Mouse (Mus musculus) thymus, adult 2 months (tissue): ENCODE data around the gene Ube2r2. TPM values are rescaled to one million over a fixed set of nuclear protein-coding genes. Genes with fewer than 3 reads are reported as not detected.
A peak's percentile ranks its signal among the peaks of the same experiment; 100 is the strongest.

Experiments
- DNase-seq: peaks from one replicate; pipeline ENCODE4 v3.0.0; 2021
- H3K27ac ChIP-seq: fragments of 200-500 bp; 2 replicates; pipeline ENCODE4 v1.5.1; 2012; ENCODE audit warnings: low read length, control low read depth; ENCODE audit not compliant: control insufficient read depth, insufficient read depth
- H3K27me3 ChIP-seq: fragments of 200-500 bp; 2 replicates; pipeline ENCODE4 v1.6.1; 2012; ENCODE audit warnings: mild to moderate bottlenecking, low read length, moderate library complexity, mixed read lengths; ENCODE audit not compliant: control insufficient read depth, insufficient read depth
- H3K36me3 ChIP-seq: fragments of 200-500 bp; 2 replicates; pipeline ENCODE4 v1.6.1; 2012; ENCODE audit warnings: mild to moderate bottlenecking, low read length, moderate library complexity; ENCODE audit not compliant: control insufficient read depth, insufficient read depth
- H3K4me1 ChIP-seq: fragments of 200-500 bp; replicated peaks from 2 replicates; pipeline ENCODE4 v1.6.1; 2012; ENCODE audit warnings: low read length; ENCODE audit not compliant: control insufficient read depth, insufficient read depth
- H3K4me3 ChIP-seq: fragments of 200-500 bp; 2 replicates; pipeline ENCODE4 v1.5.1; 2012; ENCODE audit warnings: mild to moderate bottlenecking, low read length, control low read depth, moderate library complexity; ENCODE audit not compliant: control insufficient read depth, insufficient read depth
- CTCF ChIP-seq: fragments of 200-500 bp; IDR thresholded peaks from 2 replicates; pipeline ENCODE4 v1.5.1; 2012; ENCODE audit warnings: mild to moderate bottlenecking, control low read depth, low read length, moderate library complexity, borderline replicate concordance; ENCODE audit not compliant: control insufficient read depth, poor library complexity, insufficient read depth; ENCODE audit errors: extremely low read depth
- POLR2A ChIP-seq: fragments of 200-500 bp; IDR thresholded peaks from 2 replicates; pipeline ENCODE4 v1.6.1; 2012; ENCODE audit warnings: mild to moderate bottlenecking, low read length, control low read depth, moderate library complexity; ENCODE audit not compliant: control insufficient read depth, poor library complexity, insufficient read depth; ENCODE audit errors: extremely low read depth
- WGBS: fragments of 180-500 bp; shearing (Covaris S2); methylation state at CpG from one replicate; pipeline ENCODE4 v1.1.7; 2018; 5-methylcytosine and 5-hydroxymethylcytosine counted together
- polyA plus RNA-seq: library from polyadenylated mRNA; depleted of rRNA; stranded (reverse); fragments of >200 nt; gene quantifications from 2 replicates; pipeline ENCODE4 v1.2.3, GENCODE M21; 2012

Ube2r2 gene
- polyA plus RNA-seq, 1 experiment, result 41.1 TPM

DNA sequence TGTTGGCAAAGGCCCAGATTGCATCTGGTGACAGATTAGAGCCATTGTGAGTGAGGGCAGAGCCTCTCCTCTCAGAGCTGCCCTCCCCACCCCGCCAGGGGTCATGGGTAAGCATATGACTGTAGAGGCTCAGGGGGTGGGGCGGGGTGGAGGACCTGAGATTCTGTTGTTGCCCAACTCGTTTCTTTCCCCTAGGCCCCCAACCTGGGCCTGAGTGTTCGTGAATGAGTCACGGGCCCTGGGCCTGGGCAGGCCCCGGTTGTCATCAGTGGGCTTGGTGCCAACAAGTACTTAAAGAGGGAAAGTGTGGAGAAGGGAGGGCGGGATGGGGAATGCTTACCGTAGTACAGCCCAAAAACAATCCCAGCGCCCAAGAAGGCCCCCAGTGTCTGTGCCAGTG is 41.2 kb upstream of the Ube2r2 start:
- no peak for DNase-seq
- H3K27ac ChIP-seq, result no peak overlapping the region
- H3K36me3 ChIP-seq, result no peaks in the 10 kb centered on the region
- no peak for TF ChIP-seq CTCF
- no peak for TF ChIP-seq POLR2A
- H3K27me3 ChIP-seq, result peaks cover 2% of the 10 kb centered on the region; the same call in 1 of the 2 replicates
- 90% methylated on average over 9 of the region's 9 CpGs for WGBS
- H3K4me3 ChIP-seq, result no peak overlapping the region
- peaks cover 17% of the 10 kb centered on the region for H3K4me1 ChIP-seq

DNA sequence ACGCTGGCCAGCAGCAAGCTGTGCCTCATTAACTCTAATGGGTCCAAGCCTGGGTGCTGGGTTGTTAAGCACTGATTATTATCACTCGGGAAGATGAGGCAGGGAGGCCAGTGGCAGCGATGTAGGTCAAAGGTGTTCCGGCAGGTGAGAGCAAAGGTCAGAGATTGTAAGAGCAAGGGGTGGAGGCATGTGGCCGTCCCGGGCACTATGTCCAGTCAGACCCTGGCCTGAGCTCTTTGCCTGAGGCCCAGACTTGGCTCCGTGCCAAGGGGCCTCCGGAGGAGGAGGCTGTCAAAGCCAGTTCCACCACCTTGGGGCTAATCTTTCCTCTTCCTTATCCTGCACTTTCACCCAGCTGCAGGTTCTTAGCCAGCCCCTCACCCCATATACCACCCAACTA is 39.4 kb upstream of the Ube2r2 start:
- Histone ChIP-seq H3K4me1 (peaks cover 17% of the 10 kb centered on the region), H3K27me3 (peaks cover 2% of the 10 kb centered on the region; the same call in 1 of the 2 replicates), H3K27ac (no peak overlapping the region), H3K36me3 (no peaks in the 10 kb centered on the region), H3K4me3 (no peak overlapping the region)
- DNase-seq, result no peak
- TF ChIP-seq CTCF (no peak), POLR2A (no peak)
- 83% methylated on average over 8 of the region's 8 CpGs for WGBS

DNA sequence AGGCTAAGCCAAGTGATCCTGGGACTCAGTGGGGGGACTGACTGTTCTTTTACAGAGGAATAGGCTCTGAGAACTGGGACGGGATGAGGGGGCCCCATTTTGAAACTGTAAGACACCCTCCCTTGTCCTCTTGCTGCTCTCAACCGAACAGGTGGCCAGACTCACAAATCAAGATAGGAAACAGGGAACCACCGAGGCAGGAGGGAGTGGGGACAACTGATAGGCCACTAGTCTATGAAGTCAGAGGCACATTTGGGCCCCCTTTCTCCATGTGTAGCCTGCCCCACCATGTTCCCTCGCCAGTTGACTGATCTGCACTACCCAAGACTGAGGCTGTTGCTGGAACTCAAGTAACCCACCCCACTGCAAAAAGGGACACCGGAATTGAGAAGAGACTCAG is 38.7 kb upstream of the Ube2r2 start:
- Histone ChIP-seq H3K4me3 (no peak overlapping the region), H3K27ac (no peak overlapping the region)
- 39% methylated on average over 5 of the region's 5 CpGs for WGBS

DNA sequence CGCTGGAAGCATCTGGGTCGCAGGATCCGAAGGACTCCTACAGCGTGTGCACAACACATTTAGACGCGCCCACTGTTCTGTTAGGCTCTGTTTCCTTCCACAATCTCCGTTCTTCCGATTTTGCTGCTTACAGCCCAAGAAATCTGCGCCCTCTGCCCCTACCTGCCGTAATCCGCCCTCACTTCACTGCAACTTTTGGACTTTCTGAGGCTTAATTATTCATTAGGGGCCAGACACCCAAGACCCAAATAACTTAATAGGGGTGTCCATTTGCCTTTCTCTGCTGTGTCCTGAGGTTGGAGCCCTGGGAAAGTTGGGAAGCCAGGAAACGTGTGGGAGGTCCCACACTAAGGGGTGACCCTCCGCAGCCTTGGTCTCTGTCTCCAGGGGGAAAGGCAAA is 38.2 kb upstream of the Ube2r2 start:
- peaks cover 17% of the 10 kb centered on the region for H3K4me1 ChIP-seq
- peaks cover 2% of the 10 kb centered on the region; the same call in 1 of the 2 replicates for H3K27me3 ChIP-seq
- 43% methylated on average over 13 of the region's 13 CpGs for WGBS
- 0 out of 2 replicates have a peak overlapping the region, but pooled peaks have one; percentile 25 for H3K4me3 ChIP-seq
- DNase-seq, result no peak
- H3K27ac ChIP-seq, result no peak overlapping the region
- H3K36me3 ChIP-seq, result no peaks in the 10 kb centered on the region
- TF ChIP-seq POLR2A, result no peak

More for the DNA sequence above, 38.7 kb upstream of the Ube2r2 start:
- Histone ChIP-seq H3K4me1 (peaks cover 17% of the 10 kb centered on the region), H3K36me3 (no peaks in the 10 kb centered on the region), H3K27me3 (peaks cover 2% of the 10 kb centered on the region; the same call in 1 of the 2 replicates)
- TF ChIP-seq CTCF (no peak), POLR2A (no peak)
- DNase-seq, result no peak

DNA sequence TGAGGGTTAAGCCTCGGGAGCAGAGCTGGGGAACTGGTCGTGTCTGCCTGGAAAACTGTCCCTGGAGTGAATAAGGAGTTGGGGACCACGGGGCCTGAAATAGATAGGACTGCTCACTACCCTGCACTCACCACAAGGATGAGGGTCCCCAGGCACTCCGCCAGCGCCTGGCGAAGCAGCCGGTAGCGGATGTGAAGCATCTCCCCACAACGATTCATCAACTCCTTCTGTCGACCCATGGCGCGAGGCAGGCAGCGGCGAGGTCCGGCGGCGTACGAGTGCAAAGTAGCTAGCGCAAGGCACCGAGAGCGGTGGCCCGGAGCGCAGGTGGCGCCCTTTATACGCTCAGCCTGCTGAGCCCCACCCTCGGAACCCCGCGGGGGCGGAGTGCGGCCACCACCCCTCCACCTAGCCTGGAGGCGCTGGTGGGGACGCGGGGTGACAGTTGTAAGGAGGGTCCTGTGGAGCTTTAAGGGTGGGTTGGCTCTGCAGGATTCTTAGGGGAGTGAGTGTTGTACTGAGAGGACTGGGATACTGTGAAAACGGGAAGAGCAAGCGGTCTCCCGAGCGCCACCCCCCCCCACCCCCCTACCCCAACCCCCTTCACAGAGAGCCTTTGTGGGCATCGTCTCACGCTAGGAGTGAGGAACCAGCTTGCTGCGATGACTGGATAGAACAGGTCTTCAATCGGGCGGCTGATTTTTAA is 37.5 kb upstream of the Ube2r2 start, which contains the start of gene Aqp3:
Aqp3 (minus strand) TSS at position 313 of the 706 bp plus-strand sequence.
- no peaks in the 10 kb centered on the region for H3K36me3 ChIP-seq
- no peak within 1 kb of the TSS for H3K27ac ChIP-seq
- peak; percentile 68 for DNase-seq
- TF ChIP-seq POLR2A, result no peak
- TF ChIP-seq CTCF, result 0 out of 2 replicates have a peak, but pooled peaks have one; percentile 20
- peaks cover 2% of the 10 kb centered on the region; the same call in 1 of the 2 replicates for H3K27me3 ChIP-seq
- H3K4me1 ChIP-seq, result peaks cover 17% of the 10 kb centered on the region
- under 1% methylated on average over 42 of the region's 42 CpGs for WGBS
- H3K4me3 ChIP-seq, result peak within 1 kb of the TSS; percentile 25

DNA sequence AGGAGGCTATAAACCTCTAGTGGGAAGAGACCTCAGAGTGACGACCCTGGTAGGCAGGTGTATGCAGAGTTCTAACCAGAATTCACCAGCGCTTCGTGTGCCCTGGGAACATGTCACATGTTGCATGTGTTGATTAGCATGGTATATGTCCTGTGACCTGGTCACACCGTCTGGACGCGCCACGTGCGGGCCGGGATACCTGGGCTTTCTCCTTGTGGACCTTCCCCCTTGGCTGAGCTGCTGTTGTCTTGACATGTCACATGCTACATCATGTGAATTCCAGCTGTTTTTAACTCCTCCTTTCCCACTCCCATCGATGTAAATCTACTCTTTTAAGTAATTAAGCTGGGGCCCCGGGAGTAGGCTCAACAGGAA is 37.0 kb upstream of the Ube2r2 start:
- TF ChIP-seq POLR2A, result no peak
- no peak for TF ChIP-seq CTCF
- H3K36me3 ChIP-seq, result no peaks in the 10 kb centered on the region
- H3K4me1 ChIP-seq, result peaks cover 17% of the 10 kb centered on the region
- no peak overlapping the region for H3K27ac ChIP-seq
- 19% methylated on average over 11 of the region's 11 CpGs for WGBS
- peaks cover 2% of the 10 kb centered on the region; the same call in 1 of the 2 replicates for H3K27me3 ChIP-seq
- no peak for DNase-seq
- no peak overlapping the region for H3K4me3 ChIP-seq
